Comparison of ENCODE assay signal across 15 mouse cellular contexts in genomic region chr14:115413429-115413828, GRCm38 (mm10).
A peak's percentile ranks its signal among the peaks of the same experiment; 100 is the strongest.
DNase-seq lines count a peak whose midpoint lies in the region; ATAC-seq and TF ChIP-seq lines count a peak whose summit lies in the region.
"Had no signal": no experiment of that assay in that cellular context is flagged by ENCODE, and none has a peak within 500 bp of the region (broad histone marks: within the 10 kb centered on the region; RNA-seq: fewer than 3 reads in every experiment).

No protein-coding gene starts in this region.

- H3K36me3 ChIP-seq in liver, embryonic 14.5 days (replicated peaks; ENCODE audit: control insufficient read depth, insufficient read depth, low read depth): no peaks in the 10 kb centered on the region
- no peaks in the 10 kb centered on the region for H3K36me3 ChIP-seq in liver, embryonic 12.5 days
- H3K36me3 ChIP-seq in limb, embryonic 14.5 days (ENCODE audit: control insufficient read depth, insufficient read depth, low read length): no peaks in the 10 kb centered on the region
- H3K36me3 ChIP-seq: heart, embryonic 10.5 days; hindbrain, embryonic 15.5 days; limb, embryonic 13.5 days had no signal

- no peak for DNase-seq in liver, embryonic 14.5 days (ENCODE audit: low read depth in 3 of 3, low spot score in 3 of 3)
- peak; percentile 58 for DNase-seq in embryo, embryonic 11 days
- peak; percentile 91 for DNase-seq in kidney, adult 9 months
- peak; percentile 10 for DNase-seq in limb, embryonic 14.5 days (ENCODE audit: low spot score)
- DNase-seq in heart, postnatal 4 days: no peak
- no peak for DNase-seq in right cerebral cortex, postnatal 36 days (ENCODE audit: low spot score in 2 of 2)
- DNase-seq in gastrocnemius, postnatal 25 days: no peak
- DNase-seq: cerebellum, postnatal 14 days; lung, postnatal 36 days; thymus, postnatal 14 days had no signal

- no peaks in the 10 kb centered on the region for H3K4me1 ChIP-seq in liver, embryonic 14.5 days (replicated peaks; ENCODE audit: control insufficient read depth in 2 of 2, insufficient read depth in 2 of 2, low read length in 1 of 2)
- H3K4me1 ChIP-seq in liver, embryonic 12.5 days: no peaks in the 10 kb centered on the region
- no peaks in the 10 kb centered on the region for H3K4me1 ChIP-seq in limb, embryonic 14.5 days (ENCODE audit: control insufficient read depth, insufficient read depth, low read length)
- H3K4me1 ChIP-seq: heart, embryonic 10.5 days; hindbrain, embryonic 15.5 days had no signal

- no peaks in the 10 kb centered on the region for H3K27me3 ChIP-seq in liver, embryonic 14.5 days (ENCODE audit: control insufficient read depth, insufficient read depth, low read length)
- no peaks in the 10 kb centered on the region for H3K27me3 ChIP-seq in liver, embryonic 12.5 days (replicated peaks)
- H3K27me3 ChIP-seq in limb, embryonic 14.5 days (ENCODE audit: control insufficient read depth, insufficient read depth, low read length): no peaks in the 10 kb centered on the region
- H3K27me3 ChIP-seq: hindbrain, embryonic 15.5 days; limb, embryonic 13.5 days had no signal

- H3K9ac ChIP-seq in liver, embryonic 14.5 days (replicated peaks): no peak overlapping the region
- no peak overlapping the region for H3K9ac ChIP-seq in liver, embryonic 12.5 days
- H3K9ac ChIP-seq in limb, embryonic 14.5 days (ENCODE audit: low read depth, low read length, severe bottlenecking): no peak overlapping the region
- H3K9ac ChIP-seq: hindbrain, embryonic 15.5 days; limb, embryonic 13.5 days had no signal

- WGBS in liver, embryonic 14.5 days (ENCODE audit: insufficient replicate concordance): 55% methylated on average over 1 of the region's 1 CpGs
- 53% methylated on average over 1 of the region's 1 CpGs for WGBS in liver, embryonic 12.5 days (ENCODE audit: insufficient replicate concordance)
- WGBS in limb, embryonic 14.5 days: 16% methylated on average over 1 of the region's 1 CpGs

- TF ChIP-seq CTCF in liver, embryonic 14.5 days (IDR thresholded peaks at IDR 0.05; ENCODE audit: low read depth): no peak

- H3K27ac ChIP-seq in liver, embryonic 14.5 days: no peak overlapping the region
- no peak overlapping the region for H3K27ac ChIP-seq in liver, embryonic 12.5 days
- H3K27ac ChIP-seq in limb, embryonic 14.5 days (replicated peaks; ENCODE audit: low read depth, low read length): no peak overlapping the region
- H3K27ac ChIP-seq: heart, embryonic 10.5 days; hindbrain, embryonic 15.5 days; limb, embryonic 13.5 days had no signal

- no peak for TF ChIP-seq EP300 in liver, embryonic 14.5 days (IDR thresholded peaks at IDR 0.05; ENCODE audit: low read depth)

- no peaks in the 10 kb centered on the region for H3K9me3 ChIP-seq in liver, embryonic 14.5 days (ENCODE audit: control insufficient read depth, low read length)
- H3K9me3 ChIP-seq in liver, embryonic 12.5 days (replicated peaks): no peaks in the 10 kb centered on the region
- no peaks in the 10 kb centered on the region for H3K9me3 ChIP-seq in limb, embryonic 14.5 days (ENCODE audit: control insufficient read depth, low read length)
- H3K9me3 ChIP-seq: heart, embryonic 10.5 days; hindbrain, embryonic 15.5 days; limb, embryonic 13.5 days had no signal

- no peak for TF ChIP-seq POLR2A in limb, embryonic 14.5 days (IDR thresholded peaks at IDR 0.05; ENCODE audit: borderline replicate concordance, extremely low read depth, insufficient read depth, insufficient read length)

- no peak overlapping the region for H3K4me3 ChIP-seq in liver, embryonic 14.5 days (ENCODE audit: insufficient read depth in 1 of 2, low read depth in 2 of 2, low read length in 2 of 2)
- no peak overlapping the region for H3K4me3 ChIP-seq in liver, embryonic 12.5 days
- H3K4me3 ChIP-seq in limb, embryonic 14.5 days (replicated peaks; ENCODE audit: low read length): no peak overlapping the region
- H3K4me3 ChIP-seq: heart, embryonic 10.5 days; hindbrain, embryonic 15.5 days; limb, embryonic 13.5 days; myocyte had no signal

- 0 out of 2 replicates have a peak, but pooled peaks have one; percentile 15 for ATAC-seq in liver, embryonic 14.5 days (ENCODE audit: insufficient read depth)
- ATAC-seq in liver, embryonic 12.5 days: no peak
- no peak for ATAC-seq in limb, embryonic 14.5 days (ENCODE audit: low FRiP score, low read depth)

- no peak overlapping the region for H3K4me2 ChIP-seq in liver, embryonic 14.5 days (ENCODE audit: low read depth)
- no peak overlapping the region for H3K4me2 ChIP-seq in liver, embryonic 12.5 days
- H3K4me2 ChIP-seq in limb, embryonic 14.5 days (replicated peaks; ENCODE audit: low read depth, low read length, severe bottlenecking): no peak overlapping the region
- H3K4me2 ChIP-seq: hindbrain, embryonic 15.5 days; limb, embryonic 13.5 days had no signal

Comparison
In these comparisons a context has a peak if more than half of its experiments do, and no peak if none do; other contexts are left out.
1. DNase-seq: peak in embryo, embryonic 11 days (single experiment), kidney, adult 9 months (single experiment) and limb, embryonic 14.5 days (single experiment); none in liver, embryonic 14.5 days (0 of 3), heart, postnatal 4 days (single experiment), right cerebral cortex, postnatal 36 days (0 of 2) and gastrocnemius, postnatal 25 days (single experiment).